Mouse (Mus musculus): Measurements from ENCODE around the gene Hunk. TPM values are rescaled to one million over a fixed set of nuclear protein-coding genes. Genes with fewer than 3 reads are reported as not detected.

The Hunk gene
- polyA plus RNA-seq, 1 experiment, result not detected

DNA sequence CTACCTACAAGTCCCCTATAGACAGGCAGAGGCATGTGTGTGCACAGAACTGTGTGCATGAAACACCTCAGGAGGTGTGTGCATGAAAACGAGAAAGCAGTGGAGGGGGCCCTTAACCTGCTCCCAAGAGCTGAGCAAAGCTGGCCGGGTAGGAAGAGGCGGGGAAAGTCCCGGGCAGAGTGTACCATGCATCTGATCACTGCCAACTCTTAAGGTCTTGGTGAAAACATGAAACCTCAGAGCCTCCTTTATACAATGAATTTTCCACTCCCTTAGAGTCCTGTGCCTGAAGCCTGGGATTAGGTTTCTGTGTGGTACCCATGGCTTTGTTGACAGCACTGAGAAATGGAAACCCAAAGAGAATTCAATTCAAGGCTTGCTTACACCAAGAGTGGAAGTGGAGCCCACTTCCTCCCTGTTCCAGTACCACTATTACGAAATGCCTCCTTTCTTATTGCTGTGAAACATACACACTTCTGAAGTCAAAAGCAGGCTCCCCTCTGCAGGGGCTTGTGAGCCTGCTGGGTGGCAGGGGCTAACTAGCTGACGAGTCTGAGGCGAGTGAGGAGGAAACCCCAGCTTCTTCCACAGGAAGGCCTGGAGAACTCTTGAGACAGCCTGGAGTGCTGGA lies 70.8 kb downstream of the Hunk start:
- Histone ChIP-seq H3K4me1 (ENCODE audit: control insufficient read depth, insufficient read depth, low read length) (peaks cover 7% of the 10 kb centered on the region), H3K4me3 (replicated peaks; ENCODE audit: control insufficient read depth, low read depth, low read length) (no peak overlapping the region), H3K27ac (ENCODE audit: control insufficient read depth, insufficient read depth, low read depth, low read length, poor library complexity) (no peak overlapping the region; the same call in 1 of the 2 replicates)
- WGBS, result 27% methylated on average over 7 of the region's 7 CpGs
- TF ChIP-seq POLR2A (IDR thresholded peaks at IDR 0.05; ENCODE audit: borderline replicate concordance, control insufficient read depth, low read depth, low read length), result no peak

DNA sequence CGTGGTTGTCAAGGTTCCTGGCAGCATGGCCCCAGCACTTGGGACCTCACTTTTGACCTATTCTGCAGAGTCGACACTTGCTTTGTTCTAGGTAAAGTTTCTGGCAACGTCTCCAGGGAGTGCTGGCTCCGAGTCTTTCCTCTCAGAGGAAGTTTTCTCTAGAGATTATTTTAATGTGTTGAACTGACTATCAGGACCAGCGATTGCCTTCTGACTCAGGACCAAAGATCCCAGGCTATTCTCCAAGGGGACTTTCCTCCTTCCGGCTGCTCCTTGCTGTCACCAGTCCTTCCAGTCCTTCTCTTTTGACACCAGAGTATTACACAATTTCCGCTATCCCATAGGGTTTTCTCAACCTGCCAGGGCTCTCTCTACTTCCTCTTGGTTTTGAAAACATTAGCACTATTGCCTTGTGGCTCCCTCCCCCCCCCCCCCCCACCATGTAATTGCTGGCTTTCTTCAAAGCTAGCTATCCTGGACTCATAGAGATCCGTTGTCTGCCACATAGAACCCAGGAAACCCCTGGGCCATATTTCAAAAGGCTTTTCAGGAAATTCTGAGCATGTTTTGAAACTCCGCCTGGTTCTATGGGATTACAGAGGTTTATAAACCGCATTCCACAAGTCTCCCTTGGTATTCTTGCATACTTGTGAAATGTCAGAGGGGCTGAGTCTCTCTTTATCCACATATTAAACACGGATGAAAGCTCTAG lies 73.2 kb downstream of the Hunk start:
- Histone ChIP-seq H3K27ac (ENCODE audit: control insufficient read depth, insufficient read depth, low read depth, low read length, poor library complexity) (no peak overlapping the region), H3K4me3 (replicated peaks; ENCODE audit: control insufficient read depth, low read depth, low read length) (no peak overlapping the region), H3K4me1 (ENCODE audit: control insufficient read depth, insufficient read depth, low read length) (peaks cover 7% of the 10 kb centered on the region)
- WGBS, result 15% methylated on average over 11 of the region's 11 CpGs
- TF ChIP-seq POLR2A (IDR thresholded peaks at IDR 0.05; ENCODE audit: borderline replicate concordance, control insufficient read depth, low read depth, low read length) (no peak), CTCF (IDR thresholded peaks at IDR 0.05; ENCODE audit: control insufficient read depth, insufficient read depth, low read length) (no peak)

DNA sequence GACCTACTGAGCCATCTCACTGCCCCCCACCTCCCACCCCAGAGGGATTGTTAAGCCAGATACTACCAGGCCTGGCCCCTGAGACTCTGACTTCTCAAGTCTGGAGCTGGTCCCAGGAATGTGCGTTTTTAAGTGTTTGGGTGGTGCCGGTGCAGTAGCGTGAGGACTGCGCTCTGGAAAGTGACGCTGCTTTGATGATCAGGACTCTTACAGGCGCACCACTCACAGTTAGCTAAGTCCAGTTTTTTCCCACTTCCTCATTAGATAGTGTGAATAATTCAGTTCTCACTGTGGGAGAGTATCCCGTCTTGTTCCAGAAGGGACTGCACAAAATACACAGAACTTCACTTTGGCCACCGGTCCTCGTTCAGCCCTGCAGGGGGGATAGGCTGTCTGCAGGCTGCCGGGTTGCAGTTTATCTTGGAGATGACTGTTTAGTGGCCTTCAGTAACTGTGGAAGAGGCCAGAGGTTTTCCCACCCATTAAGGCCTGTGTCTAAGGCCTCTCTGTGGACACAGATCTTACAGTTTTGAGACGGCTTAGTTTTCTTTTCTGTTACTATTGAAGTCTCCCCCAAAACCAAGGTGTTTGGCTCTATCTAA lies 75.6 kb downstream of the Hunk start:
- TF ChIP-seq CTCF (IDR thresholded peaks at IDR 0.05; ENCODE audit: control insufficient read depth, insufficient read depth, low read length), result no peak
- TF ChIP-seq POLR2A (IDR thresholded peaks at IDR 0.05; ENCODE audit: borderline replicate concordance, control insufficient read depth, low read depth, low read length), result no peak
- no peak overlapping the region; the same call in 1 of the 2 replicates for H3K27ac ChIP-seq (ENCODE audit: control insufficient read depth, insufficient read depth, low read depth, low read length, poor library complexity)
- 69% methylated on average over 11 of the region's 11 CpGs for WGBS
- H3K4me1 ChIP-seq (ENCODE audit: control insufficient read depth, insufficient read depth, low read length), result peaks cover 5% of the 10 kb centered on the region
- H3K4me3 ChIP-seq (replicated peaks; ENCODE audit: control insufficient read depth, low read depth, low read length), result no peak overlapping the region

DNA sequence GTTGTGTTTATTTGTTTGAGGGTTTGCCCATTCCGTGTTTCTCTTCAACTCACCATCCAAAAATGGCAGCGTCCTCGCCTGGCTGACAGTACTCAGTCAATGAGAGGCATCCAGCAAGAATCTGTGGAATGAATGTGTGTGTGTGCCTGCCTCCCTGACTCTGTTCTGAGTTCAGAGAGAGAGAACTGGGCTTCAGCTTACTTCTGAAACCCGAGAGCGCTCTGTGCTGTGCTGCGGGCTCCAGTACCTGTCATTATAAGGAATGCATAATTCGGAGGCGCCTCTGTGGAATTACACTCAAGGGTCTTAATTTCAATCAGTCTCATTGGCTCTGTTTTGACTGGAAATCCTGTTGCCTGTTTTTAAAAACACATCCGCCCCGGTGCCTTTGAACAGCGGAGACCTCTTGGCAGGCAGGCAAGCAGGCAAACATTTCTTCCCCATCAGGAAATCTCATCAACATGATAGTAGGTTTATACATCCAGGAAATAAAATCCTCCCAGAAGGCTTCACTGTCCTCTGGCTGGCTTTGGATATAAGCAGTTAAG lies 77.0 kb downstream of the Hunk start:
- WGBS, result 85% methylated on average over 11 of the region's 11 CpGs
- no peak overlapping the region for H3K27ac ChIP-seq (ENCODE audit: control insufficient read depth, insufficient read depth, low read depth, low read length, poor library complexity)
- no peak for TF ChIP-seq POLR2A (IDR thresholded peaks at IDR 0.05; ENCODE audit: borderline replicate concordance, control insufficient read depth, low read depth, low read length)
- TF ChIP-seq CTCF (IDR thresholded peaks at IDR 0.05; ENCODE audit: control insufficient read depth, insufficient read depth, low read length), result no peak
- no peak overlapping the region for H3K4me3 ChIP-seq (replicated peaks; ENCODE audit: control insufficient read depth, low read depth, low read length)
- H3K4me1 ChIP-seq (ENCODE audit: control insufficient read depth, insufficient read depth, low read length), result peaks cover 5% of the 10 kb centered on the region

DNA sequence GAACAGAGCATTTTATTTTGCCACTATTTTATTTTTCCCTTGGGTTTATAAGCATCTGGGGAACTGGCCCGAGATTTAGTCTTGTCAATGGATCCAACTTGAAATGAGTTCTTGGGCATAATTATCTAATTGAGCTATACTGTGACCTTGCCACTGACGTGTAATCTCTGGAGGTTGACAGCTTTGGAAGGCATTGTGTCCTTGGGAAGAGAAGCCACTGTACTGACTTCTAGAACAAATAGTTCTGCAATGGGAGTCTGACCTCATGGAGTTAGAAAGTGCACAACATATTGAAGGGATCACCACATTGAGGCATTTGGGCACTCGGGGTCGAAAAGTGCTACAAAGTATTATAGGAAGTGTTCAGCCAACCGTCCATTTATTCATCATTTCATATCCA lies 79.3 kb downstream of the Hunk start:
- 79% methylated on average over 5 of the region's 5 CpGs for WGBS
- no peak for TF ChIP-seq POLR2A (IDR thresholded peaks at IDR 0.05; ENCODE audit: borderline replicate concordance, control insufficient read depth, low read depth, low read length)
- no peak for TF ChIP-seq CTCF (IDR thresholded peaks at IDR 0.05; ENCODE audit: control insufficient read depth, insufficient read depth, low read length)
- Histone ChIP-seq H3K4me1 (ENCODE audit: control insufficient read depth, insufficient read depth, low read length) (peaks cover 3% of the 10 kb centered on the region), H3K4me3 (replicated peaks; ENCODE audit: control insufficient read depth, low read depth, low read length) (no peak overlapping the region), H3K27ac (ENCODE audit: control insufficient read depth, insufficient read depth, low read depth, low read length, poor library complexity) (no peak overlapping the region)

GRCm38 (mm10) chr16:90468286-90468685 lies 82.5 kb downstream of the Hunk start:
- TF ChIP-seq CTCF (IDR thresholded peaks at IDR 0.05; ENCODE audit: control insufficient read depth, insufficient read depth, low read length) (no peak), POLR2A (IDR thresholded peaks at IDR 0.05; ENCODE audit: borderline replicate concordance, control insufficient read depth, low read depth, low read length) (no peak)
- Histone ChIP-seq H3K27ac (ENCODE audit: control insufficient read depth, insufficient read depth, low read depth, low read length, poor library complexity) (no peak overlapping the region), H3K4me1 (ENCODE audit: control insufficient read depth, insufficient read depth, low read length) (no peaks in the 10 kb centered on the region), H3K4me3 (replicated peaks; ENCODE audit: control insufficient read depth, low read depth, low read length) (no peak overlapping the region)
- 57% methylated on average over 5 of the region's 5 CpGs for WGBS

- WGBS, result 43% methylated on average over 16 of the region's 16 CpGs
- TF ChIP-seq POLR2A (IDR thresholded peaks at IDR 0.05; ENCODE audit: borderline replicate concordance, control insufficient read depth, low read depth, low read length), result no peak
- no peak for TF ChIP-seq CTCF (IDR thresholded peaks at IDR 0.05; ENCODE audit: control insufficient read depth, insufficient read depth, low read length)
Observed at GRCm38 (mm10) chr16:90475701-90476229, 90.0 kb downstream of the Hunk start.

DNA sequence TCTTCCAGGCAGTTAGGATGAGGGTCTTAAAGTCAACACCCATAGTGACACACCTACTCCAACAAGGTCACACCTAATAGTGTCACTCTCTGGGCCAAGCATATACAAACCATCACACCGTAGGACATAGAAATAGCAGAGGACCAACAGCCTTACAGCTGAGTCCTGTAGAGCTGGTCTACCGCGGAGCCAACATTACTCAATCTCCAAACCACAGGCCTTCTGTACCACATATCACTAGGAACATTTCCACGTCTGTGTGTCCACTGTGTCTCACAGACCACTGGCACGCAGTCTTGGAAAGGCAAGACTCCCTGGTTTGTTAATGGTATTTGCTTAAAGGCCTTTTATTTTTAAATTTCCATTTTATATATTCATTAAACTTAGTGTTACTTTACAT lies 95.8 kb downstream of the Hunk start:
- no peak for TF ChIP-seq CTCF (IDR thresholded peaks at IDR 0.05; ENCODE audit: control insufficient read depth, insufficient read depth, low read length)
- no peak for TF ChIP-seq POLR2A (IDR thresholded peaks at IDR 0.05; ENCODE audit: borderline replicate concordance, control insufficient read depth, low read depth, low read length)
- H3K4me3 ChIP-seq (replicated peaks; ENCODE audit: control insufficient read depth, low read depth, low read length), result no peak overlapping the region
- WGBS, result 38% methylated on average over 5 of the region's 5 CpGs
- H3K27ac ChIP-seq (ENCODE audit: control insufficient read depth, insufficient read depth, low read depth, low read length, poor library complexity), result no peak overlapping the region
- H3K4me1 ChIP-seq (ENCODE audit: control insufficient read depth, insufficient read depth, low read length), result peaks cover 1% of the 10 kb centered on the region; the same call in 1 of the 2 replicates

More at GRCm38 (mm10) chr16:90475701-90476229, 90.0 kb downstream of the Hunk start:
- H3K27ac ChIP-seq (ENCODE audit: control insufficient read depth, insufficient read depth, low read depth, low read length, poor library complexity), result no peak overlapping the region
- H3K4me3 ChIP-seq (replicated peaks; ENCODE audit: control insufficient read depth, low read depth, low read length), result no peak overlapping the region
- no peaks in the 10 kb centered on the region for H3K4me1 ChIP-seq (ENCODE audit: control insufficient read depth, insufficient read depth, low read length)

All from bone marrow, adult 2 months (tissue).